Mouse (Mus musculus) CH12.LX (cell line): ENCODE measurements at regions not wholly inside any gene's neighbourhood (a gene's known extent, or its start where the extent isn't known, plus 50 kb on each side); places are given as distances from the start of the nearest gene placed in this dataset.

ENCODE experiments used
- DNase-seq: peaks from one replicate; pipeline ENCODE4 v3.0.0-alpha.2; 2013; ENCODE audit errors: extremely low read depth
- H3K27ac ChIP-seq: 2 replicates; pipeline ENCODE4 v1.5.1; 2012; ENCODE audit warnings: low read depth, mild to moderate bottlenecking, control low read depth, moderate library complexity; ENCODE audit not compliant: insufficient read depth
- H3K27me3 ChIP-seq: replicated peaks from 2 replicates; pipeline ENCODE3; 2012; ENCODE audit warnings: inconsistent platforms
- H3K36me3 ChIP-seq, 2 experiments: replicated peaks in 1 of 2; 2 replicates each; pipeline versions ENCODE3 to v1.6.1; 2012; ENCODE audit warnings: inconsistent platforms in 1 of 2, low read length in 1 of 2, mild to moderate bottlenecking in 1 of 2, mixed read lengths in 1 of 2, moderate library complexity in 1 of 2; ENCODE audit not compliant: control insufficient read depth in 1 of 2, insufficient read depth in 1 of 2
- H3K4me1 ChIP-seq, 2 experiments: 2 replicates each; pipeline ENCODE4 v1.6.1; 2012; ENCODE audit warnings: inconsistent platforms in 1 of 2, moderate library complexity in 1 of 2; ENCODE audit not compliant: insufficient read depth in 2 of 2, control insufficient read depth in 1 of 2
- H3K4me2 ChIP-seq: 2 replicates; pipeline ENCODE4 v1.6.1; 2012; ENCODE audit warnings: low read depth, mild to moderate bottlenecking, control low read depth; ENCODE audit not compliant: poor library complexity, insufficient read depth, severe bottlenecking
- H3K4me3 ChIP-seq, 3 experiments: fragments of 150-350 bp in 1 of 3; sonication (generic) in 1 of 3; replicated peaks in 1 of 3; 2 replicates each; pipeline versions ENCODE3 to v1.5.1; 2011 to 2012; ENCODE audit warnings: low read depth in 2 of 3, low read length in 2 of 3, mild to moderate bottlenecking in 2 of 3, moderate library complexity in 2 of 3, control low read depth in 1 of 3, improper control_type of control experiment in 1 of 3, inconsistent platforms in 1 of 3, mixed read lengths in 1 of 3; ENCODE audit not compliant: poor library complexity in 1 of 3
- H3K79me2 ChIP-seq: replicated peaks from 2 replicates; pipeline ENCODE4 v1.6.1; 2012; ENCODE audit warnings: mild to moderate bottlenecking, moderate library complexity; ENCODE audit not compliant: control insufficient read depth, poor library complexity, insufficient read depth, severe bottlenecking; ENCODE audit errors: extremely low read depth
- H3K9ac ChIP-seq: 2 replicates; pipeline ENCODE4 v1.6.1; 2012; ENCODE audit warnings: low read depth, mild to moderate bottlenecking, control low read depth, moderate library complexity; ENCODE audit not compliant: insufficient read depth
- H3K9me3 ChIP-seq: replicated peaks from 2 replicates; pipeline ENCODE3; 2012; ENCODE audit warnings: low read length, inconsistent platforms, mixed read lengths
- BHLHE40 ChIP-seq: IDR thresholded peaks from 2 replicates; pipeline ENCODE4 v1.6.1; 2011; ENCODE audit warnings: mild to moderate bottlenecking, low read depth, low read length, improper control_type of control experiment
- CHD1 ChIP-seq: IDR thresholded peaks from 2 replicates; pipeline ENCODE4 v1.6.1; 2012; ENCODE audit warnings: low read depth, low read length, improper control_type of control experiment, inconsistent platforms
- CHD2 ChIP-seq: IDR thresholded peaks from 2 replicates; pipeline ENCODE4 v1.6.1; 2011; ENCODE audit warnings: low read length, improper control_type of control experiment
- CTCF ChIP-seq, 2 experiments: IDR thresholded peaks in 1 of 2; conservative IDR thresholded peaks in 1 of 2; 2 replicates each; pipeline ENCODE4 v1.5.1; 2011 to 2012; ENCODE audit warnings: low read depth in 2 of 2, low read length in 2 of 2, improper control_type of control experiment in 1 of 2, inconsistent platforms in 1 of 2, mild to moderate bottlenecking in 1 of 2, moderate library complexity in 1 of 2
- E2F4 ChIP-seq: IDR thresholded peaks from 2 replicates; pipeline ENCODE4 v1.6.1; 2011; ENCODE audit warnings: low read depth, low read length, improper control_type of control experiment; ENCODE audit not compliant: insufficient replicate concordance
- ELF1 ChIP-seq: IDR thresholded peaks from 2 replicates; pipeline ENCODE4 v1.6.1; 2014; ENCODE audit warnings: low read depth, mild to moderate bottlenecking, inconsistent platforms, low read length, improper control_type of control experiment
- EP300 ChIP-seq: IDR thresholded peaks from 2 replicates; pipeline ENCODE4 v1.6.1; 2011; ENCODE audit warnings: low read length, improper control_type of control experiment
- ETS1 ChIP-seq: conservative IDR thresholded peaks from 2 replicates; pipeline ENCODE4 v1.6.1; 2012; ENCODE audit warnings: low read depth, mild to moderate bottlenecking, inconsistent platforms, low read length, improper control_type of control experiment, moderate library complexity
- GABPA ChIP-seq: IDR thresholded peaks from 2 replicates; pipeline ENCODE4 v1.6.1; 2012; ENCODE audit warnings: low read depth, low read length, improper control_type of control experiment, inconsistent platforms; ENCODE audit not compliant: insufficient replicate concordance
- HCFC1 ChIP-seq: IDR thresholded peaks from 2 replicates; pipeline ENCODE4 v1.6.1; 2012; ENCODE audit warnings: low read depth, mild to moderate bottlenecking, inconsistent platforms, low read length, improper control_type of control experiment
- IRF4 ChIP-seq: IDR thresholded peaks from 2 replicates; pipeline ENCODE4 v1.6.1; 2014; ENCODE audit warnings: low read depth, mild to moderate bottlenecking, inconsistent platforms, low read length, improper control_type of control experiment
- JUN ChIP-seq: IDR thresholded peaks from 2 replicates; pipeline ENCODE4 v1.6.1; 2011; ENCODE audit warnings: low read depth, mild to moderate bottlenecking, low read length, improper control_type of control experiment, moderate library complexity; ENCODE audit not compliant: insufficient read depth
- JUND ChIP-seq: conservative IDR thresholded peaks from 2 replicates; pipeline ENCODE4 v1.6.1; 2011; ENCODE audit warnings: low read depth, low read length, improper control_type of control experiment
- KAT2A ChIP-seq: IDR thresholded peaks from 2 replicates; pipeline ENCODE4 v1.6.1; 2012; ENCODE audit warnings: low read length, improper control_type of control experiment, inconsistent platforms; ENCODE audit not compliant: insufficient replicate concordance
- MAFK ChIP-seq: IDR thresholded peaks from 2 replicates; pipeline ENCODE4 v1.6.1; 2011; ENCODE audit warnings: low read length, improper control_type of control experiment; ENCODE audit not compliant: insufficient replicate concordance
- MAX ChIP-seq: IDR thresholded peaks from 2 replicates; pipeline ENCODE4 v1.6.1; 2011; ENCODE audit warnings: low read length, improper control_type of control experiment
- MAZ ChIP-seq: IDR thresholded peaks from 2 replicates; pipeline ENCODE4 v1.6.1; 2012; ENCODE audit warnings: low read depth, mild to moderate bottlenecking, inconsistent platforms, low read length, improper control_type of control experiment, moderate library complexity
- MEF2A ChIP-seq: IDR thresholded peaks from 2 replicates; pipeline ENCODE4 v1.6.1; 2014; ENCODE audit warnings: low read depth, mild to moderate bottlenecking, inconsistent platforms, low read length, improper control_type of control experiment, borderline replicate concordance
- MXI1 ChIP-seq: IDR thresholded peaks from 2 replicates; pipeline ENCODE4 v1.6.1; 2011; ENCODE audit warnings: mild to moderate bottlenecking, low read depth, low read length, improper control_type of control experiment
- MYC ChIP-seq: IDR thresholded peaks from 2 replicates; pipeline ENCODE4 v1.6.1; 2011; ENCODE audit warnings: low read depth, mild to moderate bottlenecking, improper control_type of control experiment, low read length
- NELFE ChIP-seq: IDR thresholded peaks from 2 replicates; pipeline ENCODE4 v1.6.1; 2011; ENCODE audit warnings: low read depth, low read length, improper control_type of control experiment
- NRF1 ChIP-seq: IDR thresholded peaks from 2 replicates; pipeline ENCODE4 v1.6.1; 2014; ENCODE audit warnings: low read depth, mild to moderate bottlenecking, inconsistent platforms, low read length, improper control_type of control experiment, moderate library complexity
- PAX5 ChIP-seq: IDR thresholded peaks from 2 replicates; pipeline ENCODE4 v1.6.1; 2012; ENCODE audit warnings: low read length, inconsistent platforms, mixed read lengths
- POLR2A ChIP-seq: IDR thresholded peaks from 2 replicates; pipeline ENCODE4 v1.6.1; 2011; ENCODE audit warnings: low read depth, mild to moderate bottlenecking, improper control_type of control experiment, low read length
- POLR2AphosphoS2 ChIP-seq: IDR thresholded peaks from 2 replicates; pipeline ENCODE4 v1.6.1; 2011; ENCODE audit warnings: low read depth, low read length, improper control_type of control experiment
- RAD21 ChIP-seq: IDR thresholded peaks from 2 replicates; pipeline ENCODE4 v1.6.1; 2011; ENCODE audit warnings: low read depth, mild to moderate bottlenecking, low read length, improper control_type of control experiment, moderate library complexity
- RCOR1 ChIP-seq: conservative IDR thresholded peaks from 2 replicates; pipeline ENCODE4 v1.6.1; 2012; ENCODE audit warnings: low read depth, mild to moderate bottlenecking, inconsistent platforms, low read length, improper control_type of control experiment
- SIN3A ChIP-seq: IDR thresholded peaks from 2 replicates; pipeline ENCODE4 v1.6.1; 2012; ENCODE audit warnings: low read length, improper control_type of control experiment, inconsistent platforms
- SMC3 ChIP-seq: IDR thresholded peaks from 2 replicates; pipeline ENCODE4 v1.6.1; 2011; ENCODE audit warnings: low read depth, low read length, improper control_type of control experiment
- TBP ChIP-seq: conservative IDR thresholded peaks from 2 replicates; pipeline ENCODE4 v1.6.1; 2011; ENCODE audit warnings: low read depth, low read length, improper control_type of control experiment
- TCF12 ChIP-seq: IDR thresholded peaks from 2 replicates; pipeline ENCODE4 v1.6.1; 2014; ENCODE audit warnings: low read depth, mild to moderate bottlenecking, inconsistent platforms, low read length, improper control_type of control experiment
- UBTF ChIP-seq: IDR thresholded peaks from 2 replicates; pipeline ENCODE4 v1.6.1; 2012; ENCODE audit warnings: low read depth, mild to moderate bottlenecking, inconsistent platforms, low read length, improper control_type of control experiment, moderate library complexity
- USF1 ChIP-seq: IDR thresholded peaks from 2 replicates; pipeline ENCODE4 v1.6.1; 2014; ENCODE audit warnings: low read depth, mild to moderate bottlenecking, inconsistent platforms, low read length, improper control_type of control experiment
- USF2 ChIP-seq: conservative IDR thresholded peaks from 2 replicates; pipeline ENCODE4 v1.6.1; 2011; ENCODE audit warnings: low read depth, low read length, improper control_type of control experiment
- ZC3H11A ChIP-seq: IDR thresholded peaks from 2 replicates; pipeline ENCODE4 v1.6.1; 2012; ENCODE audit warnings: low read depth, mild to moderate bottlenecking, inconsistent platforms, low read length, improper control_type of control experiment
- ZKSCAN1 ChIP-seq: IDR thresholded peaks from 2 replicates; pipeline ENCODE4 v1.6.1; 2012; ENCODE audit warnings: low read depth, inconsistent platforms, low read length, improper control_type of control experiment, borderline replicate concordance
- ZMIZ1 ChIP-seq: IDR thresholded peaks from 2 replicates; pipeline ENCODE4 v1.6.1; 2012; ENCODE audit warnings: low read depth, mild to moderate bottlenecking, inconsistent platforms, low read length, improper control_type of control experiment
- ZNF384 ChIP-seq: IDR thresholded peaks from 2 replicates; pipeline ENCODE4 v1.6.1; 2012; ENCODE audit warnings: low read depth, low read length, improper control_type of control experiment, inconsistent platforms
- dilution Hi-C: fragments of 300-500 bp; cut with MboI; formaldehyde crosslinking; loops from 2 replicates; pipeline ENCODE4 v1.14.3; 2020; ENCODE audit warnings: low sequenced_read_pairs; ENCODE audit not compliant: extremely low pct_unique_long_range_greater_than_20kb, extremely low pct_ligation_motif_present
- in situ Hi-C: fragments of 300-500 bp; cut with MboI; formaldehyde crosslinking; loops from 3 replicates; pipeline ENCODE4 v1.14.3; 2019; ENCODE audit warnings: low sequenced_read_pairs, low pct_ligation_motif_present, low pct_unique_long_range_greater_than_20kb, mixed read lengths

- Histone ChIP-seq H3K27ac (peak overlapping the region; percentile 85), H3K79me2 (no peaks in the 10 kb centered on the region), H3K27me3 (no peaks in the 10 kb centered on the region), H3K4me1 (peaks cover 45 to 86% of the 10 kb centered on the region in 2 experiments), H3K9ac (peak overlapping the region; percentile 44), H3K36me3 (no peaks in the 10 kb centered on the region), H3K4me2 (peak overlapping the region; percentile 67), H3K9me3 (no peaks in the 10 kb centered on the region), H3K4me3 (peak overlapping the region; percentile 2 to 38 (median 15))
- in situ Hi-C loops, result loop anchor here (10.0 kb wide), 1 partner anchor 93 kb away; the partner anchor contains the start of gene Fut8
- dilution Hi-C loops, result no loop called here
- peak; percentile 91 for DNase-seq
- TF ChIP-seq ZC3H11A, result no peak
- TF ChIP-seq MEF2A, result peak; percentile 88
- peak; percentile 75 for TF ChIP-seq EP300
- TF ChIP-seq MAX, result no peak; the same call in 1 of the 2 replicates
- no peak for TF ChIP-seq IRF4
- TF ChIP-seq ZKSCAN1, result no peak
- TF ChIP-seq MXI1, result no peak; the same call in 1 of the 2 replicates
- no peak for TF ChIP-seq POLR2AphosphoS2
- no peak for TF ChIP-seq JUND
- no peak; the same call in 1 of the 2 replicates for TF ChIP-seq RAD21
- TF ChIP-seq RCOR1, result 0 out of 2 replicates have a peak, but pooled peaks have one; percentile 1
- no peak for TF ChIP-seq E2F4
- no peak for TF ChIP-seq CTCF (conservative IDR thresholded peaks at IDR 0.05 in 1 of 2, IDR thresholded peaks at IDR 0.05 in 1 of 2; ENCODE audit: low read depth in 2 of 2, low read length in 2 of 2)
- TF ChIP-seq UBTF, result no peak
- TF ChIP-seq CHD2, result peak; percentile 45; the same call in 1 of the 2 replicates
- TF ChIP-seq POLR2A, result no peak
- no peak for TF ChIP-seq USF1
- TF ChIP-seq SMC3, result no peak
- TF ChIP-seq NRF1, result no peak
- no peak for TF ChIP-seq PAX5
- no peak for TF ChIP-seq ELF1
- TF ChIP-seq BHLHE40, result peak; percentile 71
- TF ChIP-seq MAZ, result 0 out of 2 replicates have a peak, but pooled peaks have one; percentile 25
- no peak for TF ChIP-seq ZMIZ1
- no peak for TF ChIP-seq KAT2A
- TF ChIP-seq MAFK, result peak; percentile 53; the same call in 1 of the 2 replicates
- no peak for TF ChIP-seq JUN
- no peak for TF ChIP-seq HCFC1
- TF ChIP-seq TCF12, result peak; percentile 52; the same call in 1 of the 2 replicates
- peak; percentile 54; the same call in 1 of the 2 replicates for TF ChIP-seq SIN3A
- TF ChIP-seq GABPA, result no peak
- TF ChIP-seq NELFE, result no peak
- TF ChIP-seq USF2, result no peak
- no peak; the same call in 1 of the 2 replicates for TF ChIP-seq TBP
- peak; percentile 96 for TF ChIP-seq ZNF384
- TF ChIP-seq CHD1, result no peak
- no peak; the same call in 1 of the 2 replicates for TF ChIP-seq MYC
- peak; percentile 64 for TF ChIP-seq ETS1
- TF ChIP-seq, all 38 proteins: peak for 11
These were observed 96.4 kb upstream of the Fut8 start for GRCm38 (mm10) chr12:77141260-77142201.
